Mouse (Mus musculus) thymus, postnatal 14 days (tissue): Measurements from ENCODE around the gene Adk.

ENCODE experiments used
- DNase-seq: peaks from one replicate; pipeline ENCODE4 v3.0.0; 2021

Gene Adk

GRCm38 (mm10) chr14:21359207-21359895 lies 307.0 kb downstream of the Adk start:
- DNase-seq: no peak

GRCm38 (mm10) chr14:21359896-21360525 lies 307.6 kb downstream of the Adk start:
- no peak for DNase-seq

DNA sequence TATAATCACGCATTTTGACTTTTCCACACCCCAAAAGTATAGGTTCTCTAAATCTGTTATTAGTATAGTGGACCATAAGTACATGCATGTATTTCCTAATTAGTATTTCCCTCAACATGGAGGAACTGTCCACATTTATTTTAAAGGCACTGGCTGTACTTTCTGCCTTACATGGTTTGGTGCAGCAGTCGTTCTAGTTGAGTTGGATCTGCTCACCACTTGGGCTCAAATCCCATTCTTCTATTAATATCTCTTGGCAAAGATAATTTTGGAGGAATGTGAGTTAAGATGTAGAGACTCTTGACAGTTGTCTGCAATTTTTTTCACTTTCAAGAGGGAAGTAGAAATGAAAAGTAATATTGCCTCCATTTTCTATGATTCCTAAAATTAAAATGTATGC lies 314.7 kb downstream of the Adk start:
- no peak for DNase-seq

- DNase-seq: no peak
Observed at GRCm38 (mm10) chr14:21368622-21369021, 316.2 kb downstream of the Adk start.

- no peak for DNase-seq
Observed at GRCm38 (mm10) chr14:21369127-21369526, 316.8 kb downstream of the Adk start.

GRCm38 (mm10) chr14:21371946-21372345 lies 319.6 kb downstream of the Adk start:
- DNase-seq: no peak

DNA sequence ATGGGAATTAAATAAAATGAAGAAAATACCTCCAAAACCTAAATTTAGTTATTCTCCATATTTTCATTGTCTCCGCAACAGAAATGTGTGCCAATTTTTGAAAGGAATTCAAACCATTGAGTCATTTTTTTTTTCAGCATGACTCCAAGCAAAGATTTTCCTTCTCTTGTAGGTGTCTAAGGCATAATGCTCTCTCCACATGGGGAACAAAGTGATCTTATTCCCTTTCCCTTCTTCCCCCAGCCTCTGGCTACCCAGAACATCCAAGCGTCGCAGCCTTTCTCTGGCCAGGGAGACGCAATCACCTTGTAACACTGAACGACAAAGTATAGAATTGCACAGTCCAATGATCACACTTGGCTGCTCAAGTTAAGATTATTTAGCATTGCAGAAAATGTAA lies 320.3 kb downstream of the Adk start:
- DNase-seq: no peak

DNA sequence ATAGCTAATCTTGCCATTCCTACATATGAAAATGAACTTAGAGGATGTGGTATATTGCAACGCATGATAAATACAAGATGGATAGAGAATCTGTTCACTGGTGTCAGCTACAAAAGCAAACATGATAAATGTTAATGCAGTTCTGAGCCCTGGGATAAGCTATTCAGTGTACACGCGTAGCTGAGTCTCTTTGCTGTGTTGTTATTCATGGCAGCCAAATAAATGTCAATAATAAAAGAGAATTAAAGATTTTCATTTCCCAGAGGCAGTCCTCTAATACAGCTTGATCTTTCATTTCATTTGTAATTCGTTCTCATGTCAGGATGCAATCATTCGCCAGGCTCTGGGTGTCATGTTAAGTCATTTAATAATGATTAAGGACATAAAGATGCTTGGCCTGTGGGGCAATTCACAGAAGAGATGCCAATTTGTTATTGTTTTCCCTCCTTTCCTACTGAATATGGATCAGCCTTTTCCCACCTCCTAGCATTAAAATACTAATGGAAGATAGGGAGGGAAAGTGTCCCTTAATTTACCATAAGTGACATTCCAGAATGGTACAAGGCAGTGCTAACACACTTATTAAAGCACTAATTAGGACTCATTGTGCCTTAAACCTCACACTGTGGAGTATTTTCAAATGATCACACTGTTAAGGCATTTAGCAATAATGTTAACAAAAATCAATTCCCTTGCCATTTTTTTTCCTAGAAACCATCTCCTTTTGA lies 331.5 kb downstream of the Adk start:
- no peak for DNase-seq

- DNase-seq: no peak
Observed at GRCm38 (mm10) chr14:21399506-21399905, 347.1 kb downstream of the Adk start.

GRCm38 (mm10) chr14:21402157-21402601 lies 349.8 kb downstream of the Adk start:
- no peak for DNase-seq

GRCm38 (mm10) chr14:21402621-21403405 lies 350.4 kb downstream of the Adk start:
- no peak for DNase-seq

DNA sequence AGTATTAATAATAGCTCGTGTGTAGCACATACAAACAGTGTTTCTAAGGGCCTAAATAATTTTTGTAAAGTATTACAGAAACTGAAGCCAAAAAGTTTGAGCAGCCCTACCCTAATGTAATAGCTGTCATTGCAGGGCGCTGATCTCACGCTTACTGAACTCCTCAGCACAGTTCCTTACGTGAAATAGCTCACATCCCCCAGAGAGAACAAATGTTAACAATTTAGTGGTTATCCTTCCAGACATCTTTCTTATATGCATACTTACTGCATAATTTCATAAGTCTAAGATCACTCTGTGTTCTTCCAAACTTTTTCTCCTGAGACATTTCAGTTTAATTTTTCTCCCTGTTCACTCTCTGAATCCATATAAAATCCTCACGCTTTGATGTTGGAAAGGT lies 354.6 kb downstream of the Adk start:
- no peak for DNase-seq

GRCm38 (mm10) chr14:21408846-21409245 lies 356.5 kb downstream of the Adk start:
- no peak for DNase-seq

DNA sequence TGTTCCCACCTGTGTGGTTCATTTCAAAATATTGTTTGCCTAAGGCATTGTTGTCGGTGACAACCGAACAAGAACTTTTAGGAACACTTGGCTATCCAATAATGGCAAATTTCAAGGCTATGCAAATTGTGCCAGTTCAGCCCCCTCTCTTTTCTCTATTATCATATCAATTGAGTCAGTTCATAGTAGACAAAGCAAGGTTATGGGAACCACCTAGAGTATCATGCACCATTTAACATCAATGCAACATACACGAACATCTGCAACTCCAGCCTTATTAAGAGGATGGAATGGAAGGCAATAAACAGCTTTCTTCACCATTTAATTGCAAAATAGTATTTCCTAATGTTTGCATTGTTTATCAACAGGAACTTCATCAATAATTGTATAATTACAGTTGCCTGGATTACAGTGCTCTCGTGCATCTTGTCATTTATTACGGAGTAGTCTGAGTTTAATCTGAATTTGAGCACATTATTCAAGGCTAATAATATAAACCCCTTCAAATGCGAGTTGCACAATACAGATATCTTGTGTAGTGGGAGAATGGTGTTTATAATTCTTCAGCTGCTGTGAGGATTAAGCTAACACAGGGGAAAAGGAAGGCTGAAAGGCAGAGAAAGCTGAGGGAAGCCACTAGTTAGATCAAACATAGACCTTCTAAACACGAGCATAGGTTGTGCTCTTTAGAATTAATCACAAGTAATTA lies 358.5 kb downstream of the Adk start:
- no peak for DNase-seq

DNA sequence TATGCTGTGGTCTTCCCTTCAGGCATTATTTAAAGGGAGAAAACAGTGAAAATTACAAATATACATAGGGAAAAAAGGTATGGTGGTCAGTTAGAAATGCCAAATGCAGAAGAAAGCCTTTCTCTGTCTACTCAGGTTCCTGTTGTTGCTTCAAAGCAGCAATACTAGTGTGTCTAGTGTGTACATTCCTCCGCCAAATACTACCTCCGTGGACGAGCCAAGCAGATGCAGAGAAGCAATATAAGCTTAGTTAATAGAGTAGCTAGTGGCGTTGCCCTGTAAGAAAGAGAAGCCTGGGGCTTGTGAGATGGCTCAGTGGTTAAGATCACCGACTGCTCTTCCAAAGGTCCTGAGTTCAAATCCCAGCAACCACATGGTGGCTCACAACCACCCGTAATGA lies 359.1 kb downstream of the Adk start:
- DNase-seq: no peak

- no peak for DNase-seq
Observed at GRCm38 (mm10) chr14:21418332-21418731, 366.0 kb downstream of the Adk start.

DNA sequence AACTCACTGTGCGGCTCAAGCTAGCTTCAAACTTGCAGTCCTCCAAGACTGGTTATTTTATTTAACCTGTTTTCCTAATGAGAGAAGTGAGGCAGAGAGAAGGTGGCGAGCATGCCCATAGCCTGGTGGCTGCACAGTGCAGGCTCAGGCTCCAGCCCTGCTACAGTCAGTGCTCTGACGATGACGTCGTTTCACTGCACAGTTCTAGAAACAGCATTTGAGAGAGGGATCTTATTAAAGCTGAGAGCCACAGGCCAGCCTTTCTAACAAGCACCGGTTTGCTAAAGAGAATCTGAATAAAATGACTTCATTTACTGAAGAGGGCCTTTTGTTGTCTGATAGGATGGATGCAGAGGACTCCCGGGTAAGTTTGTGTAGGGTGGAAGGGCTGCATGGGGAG lies 375.0 kb downstream of the Adk start:
- no peak for DNase-seq

GRCm38 (mm10) chr14:21433415-21433814 lies 381.0 kb downstream of the Adk start:
- DNase-seq: no peak

- no peak for DNase-seq
Observed at GRCm38 (mm10) chr14:21433995-21434394, 381.6 kb downstream of the Adk start.

DNA sequence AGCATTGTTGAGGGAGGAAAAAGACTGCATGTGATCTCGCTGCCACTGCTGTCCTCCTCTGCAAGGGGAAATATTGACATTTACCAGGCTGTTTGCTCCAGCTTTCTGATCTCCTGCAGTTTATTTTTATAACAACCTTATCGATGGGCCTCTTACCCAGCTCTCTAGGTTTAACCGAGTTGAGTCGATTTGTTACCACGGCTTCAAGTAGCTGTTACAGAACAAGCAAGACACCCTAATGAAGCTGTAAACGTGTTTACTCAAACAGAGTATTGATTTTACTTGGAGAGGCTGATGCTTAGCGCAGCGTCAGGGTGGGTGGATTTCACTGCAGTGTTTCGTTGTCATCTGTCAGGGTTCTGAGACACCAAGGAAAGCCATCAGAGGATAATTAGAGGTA lies 382.3 kb downstream of the Adk start:
- DNase-seq: no peak

GRCm38 (mm10) chr14:21439785-21440184 lies 387.4 kb downstream of the Adk start:
- peak; percentile 19 for DNase-seq

DNA sequence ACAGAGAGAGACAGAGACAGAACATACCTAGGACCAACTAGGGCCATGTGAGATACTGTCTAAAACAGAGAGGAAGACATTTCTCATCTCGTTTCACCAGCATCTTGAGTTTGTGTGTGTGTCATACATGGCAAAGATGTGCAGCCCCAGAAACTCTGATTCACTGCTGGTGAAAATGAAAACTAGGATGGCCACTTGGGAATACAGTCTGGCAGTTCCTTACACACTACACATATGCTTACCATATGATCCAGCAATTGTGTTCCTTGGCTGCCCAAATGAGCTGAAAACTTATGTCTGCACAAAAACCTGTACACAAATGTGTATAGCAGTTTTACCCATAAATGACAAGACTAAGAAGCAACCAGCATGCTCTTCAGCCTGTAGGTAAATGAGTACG lies 388.2 kb downstream of the Adk start:
- no peak for DNase-seq
